Mouse (Mus musculus) megakaryocyte progenitor cell, adult 5-6 weeks (primary cell): ENCODE data around the gene Saysd1. TPM values are rescaled to one million over a fixed set of nuclear protein-coding genes. Genes with fewer than 3 reads are reported as not detected.

Source experiments
- ATAC-seq: replicated peaks from 2 replicates; pipeline ENCODE4 v1.8.0; 2016; ENCODE audit warnings: mild to moderate bottlenecking, moderate TSS enrichment, inconsistent platforms; ENCODE audit not compliant: poor library complexity
- total RNA-seq, 2 experiments: library from RNA; stranded (forward) in 1 of 2; stranded (reverse) in 1 of 2; fragments of 157-497, 149-512 nt in 1 of 2; fragments of 200-1000 nt in 1 of 2; gene quantifications; 2 replicates each; pipeline versions ENCODE4 v1.2.3 to v1.2.4; 2015 to 2017

Saysd1 gene
- total RNA-seq, 2 experiments from 2014 or later = 0.62 to 3.4 TPM

DNA sequence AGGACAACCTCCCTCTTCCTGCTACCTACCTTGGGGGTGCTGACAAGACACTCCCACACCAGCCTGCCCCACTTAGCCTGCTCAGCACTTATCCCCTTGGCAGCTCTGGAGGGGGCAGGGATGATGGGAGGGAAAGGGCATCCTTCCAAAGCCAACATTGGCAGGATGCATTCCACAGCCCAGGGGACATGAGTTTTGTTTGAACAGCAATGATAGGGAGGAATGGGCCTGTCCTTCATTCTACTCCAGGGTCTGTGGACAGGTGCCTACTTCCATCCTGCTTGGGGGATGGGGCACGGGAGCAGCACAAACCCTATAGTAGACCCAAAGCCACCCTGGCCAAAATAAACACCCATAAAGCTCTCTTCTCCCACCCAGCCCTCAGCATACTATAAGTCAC is 27.1 kb upstream of the Saysd1 start:
- no peak for ATAC-seq

DNA sequence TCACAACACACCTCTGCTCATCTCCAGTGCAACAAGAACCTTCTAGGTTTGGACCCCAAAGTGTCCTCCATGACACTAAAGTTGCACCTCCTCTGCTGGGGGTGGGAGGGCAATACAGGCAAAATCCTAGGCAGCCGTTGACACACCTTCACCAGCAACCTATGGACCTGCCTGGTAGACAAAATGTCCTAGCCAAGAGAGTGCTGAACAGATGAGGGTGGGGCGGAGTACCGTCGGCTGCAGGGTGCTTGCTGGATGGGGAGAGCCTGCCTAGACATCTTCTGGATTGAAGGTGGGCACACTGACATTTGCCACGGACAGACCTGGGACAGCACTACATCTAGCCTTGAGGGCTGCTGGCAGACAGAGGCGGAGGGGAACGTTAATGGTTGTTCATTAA is 26.1 kb upstream of the Saysd1 start:
- no peak for ATAC-seq

DNA sequence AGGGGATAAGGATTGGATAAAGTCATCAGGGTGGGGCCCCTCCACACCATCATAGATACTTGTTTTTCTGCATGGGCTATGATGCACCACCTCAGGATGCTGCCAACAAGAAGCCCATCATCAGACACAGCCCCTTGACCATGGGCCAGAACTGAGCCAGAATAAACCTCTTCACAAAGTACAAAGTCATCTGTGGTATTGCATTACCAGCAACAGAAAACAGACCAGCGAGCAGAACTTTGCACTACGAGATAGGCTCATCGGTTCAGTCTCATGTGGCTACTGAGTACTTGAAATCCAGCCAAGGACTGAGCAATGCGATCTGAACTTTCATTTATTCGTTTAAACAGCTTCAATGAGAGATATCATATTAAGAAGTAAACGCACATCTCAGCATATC is 24.4 kb upstream of the Saysd1 start:
- peak; percentile 47 for ATAC-seq

DNA sequence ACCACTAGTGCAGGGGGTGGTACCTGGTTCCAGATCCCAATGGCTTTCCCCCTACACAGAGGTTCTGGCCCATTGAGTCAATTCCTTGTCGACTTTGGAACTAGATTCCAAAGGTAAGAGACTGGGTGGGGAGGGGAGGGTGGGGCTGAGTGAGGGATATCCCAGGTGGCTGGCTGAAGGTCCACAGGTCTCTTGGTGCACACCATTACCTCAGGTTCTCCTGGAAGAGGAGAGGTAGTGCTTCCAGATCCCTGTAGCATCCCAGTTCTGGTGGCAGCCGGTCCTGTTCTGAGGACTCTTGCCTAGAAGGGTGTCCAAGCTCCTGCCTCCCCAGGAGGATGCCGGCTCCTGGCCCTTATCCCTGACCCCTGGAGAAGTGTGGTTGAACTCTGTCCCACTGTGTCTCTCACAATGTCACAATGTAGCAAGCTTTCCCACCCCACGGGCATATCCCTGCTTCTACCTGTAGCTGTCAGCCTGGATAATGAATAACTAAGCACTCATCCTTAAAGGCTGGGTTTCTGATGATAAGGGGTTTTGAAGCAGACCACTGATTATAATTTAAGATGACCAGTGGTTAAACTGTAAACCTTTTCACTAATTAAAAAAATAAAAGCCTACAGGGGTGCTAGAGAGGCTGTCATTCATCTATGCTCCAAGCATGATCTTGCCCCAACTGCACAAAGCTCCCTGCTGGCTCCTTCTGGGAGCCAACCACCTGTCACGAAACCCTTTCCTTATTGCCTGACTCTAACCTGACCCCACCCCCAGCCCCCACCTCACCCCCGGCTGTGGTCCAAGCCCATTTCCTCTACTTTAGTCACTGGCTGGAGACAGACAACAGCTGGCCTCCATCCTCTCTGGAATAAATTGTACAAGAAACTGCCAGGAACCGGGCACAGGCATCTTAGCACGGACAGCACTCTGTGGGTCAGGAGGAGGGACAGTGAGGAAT is 20.7 kb upstream of the Saysd1 start:
- no peak for ATAC-seq

DNA sequence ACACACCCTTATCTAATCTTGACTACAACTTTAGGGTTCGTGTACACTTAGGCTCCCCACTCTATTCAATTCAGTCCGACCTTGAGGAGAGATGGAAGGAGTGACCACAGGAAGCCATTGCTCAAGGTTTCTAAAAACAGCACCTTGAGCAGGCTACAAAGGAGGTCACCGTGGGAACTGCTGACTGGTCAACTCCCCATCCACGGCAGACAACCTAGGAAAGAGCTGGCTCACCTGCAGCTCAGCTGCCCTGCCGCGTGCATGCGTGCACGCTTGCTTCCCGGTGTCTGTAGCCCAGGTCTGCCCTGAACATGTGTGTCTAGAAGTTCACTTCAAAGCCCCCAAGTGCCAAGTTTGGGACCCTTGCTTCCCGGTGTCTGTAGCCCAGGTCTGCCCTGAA is 19.3 kb upstream of the Saysd1 start:
- no peak for ATAC-seq

DNA sequence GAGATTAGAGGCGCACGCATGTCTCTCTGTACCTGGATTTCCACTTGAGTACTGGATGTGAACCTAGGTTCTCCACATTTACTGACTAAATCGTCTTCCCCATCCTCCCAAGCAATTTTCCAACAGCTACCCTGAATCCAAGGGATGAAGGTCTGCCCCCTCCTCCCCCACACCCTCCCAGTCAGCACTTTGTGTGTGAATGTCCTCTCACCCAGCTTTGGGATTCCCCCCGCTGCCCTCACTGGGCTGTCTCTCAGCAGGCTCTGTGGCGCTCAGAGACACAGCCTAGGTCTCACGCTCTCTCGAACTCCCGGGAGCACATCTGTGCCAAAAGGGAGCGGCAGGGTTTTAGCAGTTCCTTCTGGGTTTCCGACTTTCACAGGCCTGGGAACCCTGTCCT is 17.4 kb upstream of the Saysd1 start:
- ATAC-seq = no peak

DNA sequence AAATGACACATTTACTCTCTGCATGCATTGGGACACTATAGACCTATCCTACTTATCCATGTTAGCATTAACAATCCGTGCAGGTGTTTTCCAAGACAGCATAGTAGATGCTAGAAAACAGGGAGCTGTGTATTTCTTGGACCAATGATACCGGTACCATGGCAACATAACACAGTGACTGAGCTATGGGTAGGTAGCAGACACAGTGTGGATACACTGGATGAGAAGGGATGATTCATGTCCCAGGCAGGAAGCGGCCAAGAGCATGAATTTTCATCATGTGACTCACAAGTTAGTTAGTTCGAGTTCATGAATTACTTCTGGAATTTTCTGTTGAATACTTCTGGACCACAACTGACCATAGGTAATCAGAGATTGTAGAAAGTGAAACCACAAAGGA is 16.6 kb upstream of the Saysd1 start:
- ATAC-seq = no peak

DNA sequence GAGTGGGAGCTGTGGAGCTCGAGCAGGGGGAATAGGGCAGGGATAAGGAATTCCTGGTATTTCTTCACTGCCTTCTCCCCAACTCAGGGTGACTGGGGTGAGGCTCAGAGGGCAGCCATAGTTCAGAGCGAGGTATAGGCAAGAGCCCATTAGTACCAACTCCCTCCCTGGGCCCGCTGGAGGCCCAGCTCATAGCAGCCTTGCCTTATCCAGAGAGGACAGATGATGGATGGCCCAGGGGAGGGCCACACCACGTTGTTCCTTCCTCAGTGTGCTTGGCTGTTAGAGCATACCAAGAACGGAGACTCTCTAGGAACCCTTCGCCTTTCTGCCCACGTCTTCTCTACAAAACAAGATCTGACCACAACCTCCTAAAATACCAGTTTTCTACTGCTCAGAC is 15.9 kb upstream of the Saysd1 start:
- ATAC-seq = 0 out of 2 replicates have a peak, but pooled peaks have one; percentile 23

DNA sequence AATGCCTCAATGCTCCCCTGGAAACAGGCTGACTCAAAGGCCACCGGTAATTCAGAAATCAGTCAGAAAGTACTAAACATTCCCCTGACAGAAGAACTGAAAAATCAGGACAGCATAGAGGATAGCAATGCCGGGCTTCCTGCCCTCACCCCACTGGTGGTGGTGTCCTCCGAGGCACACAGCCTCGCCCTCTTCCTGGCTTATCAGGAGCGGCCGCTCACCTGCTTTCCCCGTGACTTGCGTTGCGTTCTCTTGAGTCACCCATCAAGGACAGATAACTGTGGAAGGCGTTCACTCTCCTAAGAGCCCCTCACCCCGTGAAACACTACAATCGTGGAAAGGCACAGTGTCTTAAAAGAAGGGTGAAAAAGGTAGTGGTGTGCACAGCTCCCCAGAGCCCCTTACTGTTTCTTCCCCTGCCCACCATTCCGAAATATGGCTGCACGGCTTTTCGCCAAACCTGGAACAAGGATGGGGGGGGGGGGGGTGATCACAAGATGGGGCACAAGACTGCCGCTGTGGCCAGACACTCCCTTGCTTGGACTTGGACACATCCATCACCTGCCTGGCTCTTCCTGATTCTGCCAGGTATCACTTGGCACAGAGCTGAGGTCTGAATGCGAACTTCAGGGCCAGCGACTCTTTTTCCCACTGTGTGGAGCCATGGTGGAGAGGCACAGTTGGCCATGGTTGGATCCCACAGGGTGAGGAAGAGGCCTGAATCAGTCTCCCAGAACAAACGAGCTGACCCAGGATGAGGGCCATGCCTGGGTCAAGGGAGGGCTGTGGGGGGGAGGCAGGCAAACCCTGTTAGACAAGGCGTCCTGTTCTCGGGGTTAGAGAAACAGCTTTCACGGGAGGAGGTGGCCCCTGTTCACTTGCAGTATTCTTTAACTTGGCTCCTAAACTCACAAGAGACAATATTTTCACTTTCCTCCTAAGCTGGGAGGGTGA is 11.1 kb upstream of the Saysd1 start:
- no peak for ATAC-seq

DNA sequence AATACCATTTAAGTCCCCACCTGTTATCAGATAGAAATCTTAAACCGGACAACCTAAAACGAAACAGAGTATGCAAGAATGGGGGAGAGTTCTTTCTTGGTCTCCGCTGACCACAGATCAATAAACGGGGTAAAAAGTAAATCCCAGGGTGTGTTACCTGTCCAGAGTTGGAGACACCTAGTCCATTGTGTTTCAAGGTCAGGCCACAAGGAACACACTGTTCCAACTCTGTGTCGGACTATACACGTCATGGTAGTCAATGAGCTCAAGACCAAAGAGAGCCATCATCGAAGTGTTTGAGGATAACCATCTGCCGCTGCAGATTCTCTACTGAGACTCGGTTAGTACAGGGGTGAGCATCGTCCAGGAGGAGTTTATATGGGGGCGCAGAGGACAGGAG is 10.2 kb upstream of the Saysd1 start:
- no peak for ATAC-seq

DNA sequence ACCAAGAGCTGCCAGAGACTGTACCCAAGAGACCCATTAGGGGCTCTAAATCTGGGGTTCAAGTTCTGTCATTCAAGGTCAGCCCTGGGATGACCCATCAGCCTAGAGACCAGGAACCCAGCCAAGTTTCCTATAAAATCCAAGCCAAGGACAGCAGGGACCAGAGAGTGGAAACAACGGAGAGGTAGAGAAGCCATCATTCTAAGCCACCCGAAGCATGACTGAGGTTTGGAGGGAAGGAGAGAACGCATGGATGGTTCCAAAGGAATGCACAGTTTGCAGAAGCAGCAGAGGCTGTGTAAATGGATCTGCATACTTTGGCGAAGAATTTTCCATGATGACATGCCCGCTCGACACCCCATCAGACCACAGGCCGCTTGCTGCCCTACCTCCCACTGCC is 9.5 kb upstream of the Saysd1 start:
- no peak for ATAC-seq

DNA sequence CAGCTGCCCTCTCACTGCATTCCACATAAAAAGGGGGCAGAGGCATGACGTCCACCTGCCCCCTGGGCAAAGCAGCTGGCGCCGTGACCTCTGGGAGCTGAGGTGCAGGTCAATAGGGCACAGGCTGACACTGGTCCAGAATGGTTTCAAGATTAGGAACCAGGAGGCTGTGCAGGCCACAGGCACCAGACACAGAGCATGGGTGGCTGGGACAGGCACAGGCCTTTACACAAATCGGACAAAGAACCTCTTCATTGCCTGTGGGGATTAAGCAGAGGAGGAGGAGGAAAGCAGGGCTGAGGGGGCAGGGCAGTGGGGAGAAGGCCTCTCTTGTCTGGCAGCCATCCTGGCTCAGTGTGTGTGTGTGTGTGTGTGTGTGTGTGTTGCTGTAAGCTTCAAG is 5.8 kb upstream of the Saysd1 start:
- ATAC-seq = no peak

DNA sequence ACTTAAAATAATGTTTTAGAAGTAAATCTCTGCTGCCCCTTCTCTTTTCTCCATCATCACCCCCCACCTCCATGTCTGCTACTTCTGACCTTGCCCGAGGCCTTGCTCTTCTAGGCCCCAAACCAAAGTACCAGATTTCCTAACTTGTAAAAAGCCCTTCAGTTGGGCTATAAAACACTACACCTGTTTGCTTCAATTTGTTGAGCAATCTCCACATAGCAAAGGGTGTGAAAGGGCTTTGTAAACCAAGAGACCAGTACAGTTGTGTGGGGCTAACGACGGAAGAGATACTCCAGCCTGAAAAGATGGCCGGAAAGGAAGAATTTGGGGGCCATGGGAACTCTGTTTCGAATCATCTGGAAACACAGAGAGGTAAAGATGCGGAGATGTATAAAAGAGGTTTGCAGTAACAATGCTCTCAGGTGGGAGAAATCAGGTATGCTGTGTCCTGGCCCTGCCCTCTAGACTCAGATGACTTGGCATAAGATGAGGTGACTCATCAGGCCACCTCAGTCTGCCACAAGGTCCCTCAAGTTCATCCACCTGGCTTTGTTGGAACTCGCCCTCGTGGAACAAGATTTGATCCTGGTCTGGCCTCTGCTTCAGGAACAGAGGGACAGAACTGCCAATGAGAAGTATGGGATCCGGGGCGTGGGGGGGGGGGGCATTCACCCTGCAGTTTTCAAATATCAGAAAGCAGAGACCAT is 3.2 kb downstream of the Saysd1 start:
- no peak for ATAC-seq

DNA sequence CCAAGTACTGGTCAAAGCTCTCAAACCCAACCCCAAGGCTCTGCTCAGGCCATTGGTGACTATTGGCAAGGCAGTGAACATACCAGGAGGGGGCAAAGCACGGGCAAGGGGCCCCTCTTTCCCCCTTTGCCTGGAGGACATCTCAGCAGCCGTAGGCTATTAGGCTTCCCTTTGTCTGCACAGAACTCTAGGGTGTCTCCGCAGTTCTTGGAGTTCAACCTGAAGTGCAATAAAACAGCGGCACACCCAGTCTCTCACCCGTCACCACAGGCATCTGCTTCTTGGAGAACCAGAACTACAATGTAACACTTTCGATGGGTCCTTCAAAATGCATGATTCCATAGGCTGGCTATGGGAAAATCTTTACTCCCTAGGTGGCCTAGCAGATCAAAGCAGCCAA is 10.2 kb downstream of the Saysd1 start:
- no peak for ATAC-seq

DNA sequence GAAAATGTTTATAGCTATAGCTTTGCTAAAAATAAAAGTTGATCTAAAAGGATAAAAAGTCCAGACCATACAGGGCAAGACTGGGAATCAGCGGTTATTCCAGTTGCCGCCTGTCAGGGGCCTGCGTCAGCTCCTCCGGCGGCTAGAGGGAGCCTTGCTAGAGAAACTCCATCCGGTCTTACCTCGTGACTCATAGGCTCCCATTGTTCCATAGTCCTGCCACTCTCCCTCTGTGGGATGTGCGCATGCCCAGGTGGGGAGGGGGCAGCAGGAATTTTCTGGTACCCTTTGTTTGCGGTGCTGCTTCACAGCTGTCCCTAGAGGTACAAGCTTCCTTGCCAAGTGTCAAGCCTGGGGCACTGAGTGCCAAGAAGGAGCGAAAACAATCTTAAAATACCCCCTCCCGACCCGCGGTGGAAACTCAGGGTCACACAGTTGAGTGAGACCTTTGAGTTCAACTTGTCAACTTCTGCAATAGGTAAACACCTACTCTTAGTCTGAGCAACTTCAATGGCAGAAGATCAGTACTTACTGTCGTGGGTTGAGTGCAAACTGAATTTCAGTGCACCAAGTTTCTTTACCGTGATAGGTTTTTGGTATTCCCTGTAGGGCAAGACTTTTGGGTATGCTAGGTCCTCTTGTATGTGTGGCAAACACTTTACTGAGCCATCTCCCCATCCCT is 10.8 kb downstream of the Saysd1 start:
- ATAC-seq = no peak

DNA sequence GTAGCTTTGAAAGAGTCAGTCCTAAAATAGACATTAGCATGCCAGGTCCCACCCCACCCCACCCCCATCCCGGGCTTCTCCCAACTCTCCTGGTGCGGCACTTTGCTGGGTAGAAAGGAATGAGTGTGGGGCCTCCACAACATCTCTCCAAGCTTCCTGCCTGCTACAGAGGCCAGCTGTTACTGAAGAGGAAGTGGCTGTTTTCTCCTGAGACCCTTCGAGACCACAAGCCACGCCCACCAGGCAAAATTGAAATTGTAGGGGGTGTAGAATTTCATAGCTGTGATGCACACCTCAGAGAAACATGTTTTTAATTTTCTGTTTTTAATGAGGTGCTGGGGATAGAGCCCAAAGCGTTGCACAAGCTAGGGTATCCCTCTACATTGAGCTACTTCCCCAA is 17.5 kb downstream of the Saysd1 start:
- ATAC-seq = peak; percentile 82

DNA sequence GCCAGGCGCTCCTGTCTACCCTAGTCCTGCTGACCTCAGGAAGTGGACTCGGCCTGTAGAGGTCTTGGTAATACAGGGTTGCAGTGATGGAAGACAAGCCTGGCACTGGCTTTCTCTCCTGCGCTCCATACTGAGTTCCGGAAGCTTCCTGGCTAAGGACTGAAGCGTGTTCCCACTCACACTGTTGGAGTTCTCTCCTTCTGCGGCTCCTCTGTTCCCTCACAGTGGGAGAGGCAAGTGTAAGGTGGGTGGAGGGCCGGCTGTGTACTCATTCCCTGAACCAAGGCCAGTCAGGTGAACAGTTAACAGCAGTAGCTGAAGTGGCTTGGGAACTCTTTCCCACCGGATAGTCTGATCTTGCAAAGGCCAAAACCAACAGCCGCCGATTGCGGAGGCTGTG is 18.3 kb downstream of the Saysd1 start:
- ATAC-seq = no peak

DNA sequence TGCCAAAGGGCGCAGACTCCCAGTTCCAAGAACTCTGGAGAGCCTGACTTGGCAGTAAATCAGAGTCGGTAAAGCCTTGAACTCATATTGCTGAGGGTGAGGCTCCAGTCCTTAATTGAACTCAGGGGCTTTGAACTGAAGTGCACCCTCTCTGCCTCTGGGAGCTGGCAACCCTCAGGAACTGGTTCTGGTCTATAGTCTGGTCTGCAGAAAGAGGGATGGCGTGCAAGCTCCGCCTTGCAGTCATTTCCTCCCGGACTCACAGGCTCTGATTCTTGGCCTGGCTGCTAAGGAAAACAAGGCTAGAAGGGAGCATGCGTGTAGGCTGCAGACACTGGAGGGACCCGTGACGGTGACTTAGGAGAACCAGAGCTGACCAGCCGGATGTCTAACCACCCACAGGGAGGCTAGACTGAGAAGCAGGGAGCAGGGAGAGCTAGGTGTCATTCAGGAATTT is 22.2 kb downstream of the Saysd1 start:
- ATAC-seq = no peak

DNA sequence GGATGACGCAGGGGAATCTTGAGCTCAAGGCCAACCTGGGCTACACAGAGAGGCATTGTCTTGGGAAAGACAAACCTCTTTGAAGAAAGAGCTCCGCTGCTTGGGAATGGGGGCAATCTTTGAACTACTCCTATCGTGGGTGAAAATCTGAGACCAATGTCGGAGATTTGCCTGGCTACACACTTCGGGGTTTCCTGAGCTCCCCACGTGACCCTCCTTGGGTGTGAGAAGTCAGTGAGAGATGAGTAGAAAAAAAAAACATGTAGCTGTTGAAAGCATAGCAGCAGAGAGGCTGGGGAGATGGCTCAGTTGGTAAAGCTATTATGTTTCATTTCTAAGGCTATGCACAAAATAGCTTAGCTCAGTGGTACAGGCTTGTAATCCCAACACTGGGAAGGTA is 23.4 kb downstream of the Saysd1 start:
- no peak for ATAC-seq

DNA sequence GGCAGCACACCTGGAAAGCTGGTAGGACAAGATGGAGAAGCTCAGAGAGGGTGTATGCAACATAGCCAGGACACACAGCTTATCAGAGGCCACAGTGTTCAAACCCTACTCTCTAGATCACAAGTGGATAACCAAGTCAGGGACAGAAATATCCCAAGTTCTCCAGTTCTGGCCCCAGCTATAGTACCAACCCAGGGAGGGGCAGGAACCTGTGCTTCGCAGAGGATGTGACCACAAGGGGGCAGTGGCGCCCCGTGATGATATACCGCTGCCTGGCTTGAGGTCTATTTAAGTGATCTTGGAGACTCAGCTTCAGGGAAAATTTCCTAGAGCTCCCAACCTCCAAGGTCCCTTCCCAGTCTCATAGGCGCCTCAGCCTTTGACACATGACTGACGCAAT is 24.4 kb downstream of the Saysd1 start:
- peak; percentile 93 for ATAC-seq
